Mouse (Mus musculus): ENCODE results near the gene Aco2. TPM values are rescaled to one million over a fixed set of nuclear protein-coding genes. Genes with fewer than 3 reads are reported as not detected.

The Aco2 gene
- polyA plus RNA-seq, 1 experiment from 2014 or later = 288 TPM

DNA sequence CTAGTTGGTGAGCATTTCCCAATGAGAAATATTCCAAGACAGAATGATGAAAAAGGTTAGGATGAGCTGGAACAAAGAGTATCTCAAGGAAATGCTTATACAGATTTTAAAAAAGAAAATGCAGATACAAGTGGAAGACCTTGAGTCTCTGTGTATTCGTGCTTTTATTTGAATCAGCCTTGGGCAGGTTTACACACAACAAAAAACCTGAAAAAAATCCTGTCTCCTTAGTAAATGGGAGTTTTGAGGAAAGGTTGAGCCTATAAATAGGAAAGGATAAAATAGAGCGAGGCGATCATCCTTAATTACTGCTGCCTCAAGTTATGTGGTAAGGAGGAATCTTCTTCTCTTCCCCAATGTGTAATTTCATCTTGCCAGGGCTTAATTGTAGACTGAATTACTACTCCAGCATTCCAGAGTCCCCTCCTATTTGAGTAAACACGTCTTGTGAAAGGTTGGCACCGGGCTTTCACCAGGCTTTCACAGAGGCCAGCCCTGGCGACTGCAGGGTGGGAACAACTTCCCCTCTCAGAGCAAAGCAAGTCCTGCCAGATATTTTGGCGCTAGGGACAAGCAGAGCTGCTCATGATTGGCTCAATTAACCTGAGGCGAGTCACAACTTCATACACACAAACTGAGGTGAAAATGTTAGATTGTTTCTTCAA lies 11.5 kb upstream of the Aco2 start:
- H3K27me3 ChIP-seq (replicated peaks; ENCODE audit: control insufficient read depth, insufficient read depth, low read length) = no peaks in the 10 kb centered on the region
- peaks cover 3% of the 10 kb centered on the region; the same call in 1 of the 2 replicates for H3K4me1 ChIP-seq (ENCODE audit: control insufficient read depth, insufficient read depth, low read length)
- no peak overlapping the region for H3K4me3 ChIP-seq (ENCODE audit: low read length)
- no peaks in the 10 kb centered on the region for H3K9me3 ChIP-seq (ENCODE audit: control insufficient read depth, low read length)
- H3K27ac ChIP-seq (ENCODE audit: low read length) = peak overlapping the region; percentile 60
- H3K36me3 ChIP-seq (ENCODE audit: control insufficient read depth, insufficient read depth, low read length) = peaks cover 3% of the 10 kb centered on the region
- no peak for ATAC-seq
- H3K4me2 ChIP-seq (ENCODE audit: low read depth, low read length) = 0 out of 2 replicates have a peak overlapping the region, but pooled peaks have one; percentile 14
- 35% methylated on average over 8 of the region's 8 CpGs for WGBS
- 0 out of 2 replicates have a peak overlapping the region, but pooled peaks have one; percentile 11 for H3K9ac ChIP-seq (ENCODE audit: low read depth, low read length)

- Histone ChIP-seq H3K9ac (ENCODE audit: low read depth, low read length) (no peak overlapping the region), H3K4me3 (ENCODE audit: low read length) (no peak overlapping the region), H3K27me3 (replicated peaks; ENCODE audit: control insufficient read depth, insufficient read depth, low read length) (no peaks in the 10 kb centered on the region), H3K36me3 (ENCODE audit: control insufficient read depth, insufficient read depth, low read length) (peaks cover 11% of the 10 kb centered on the region), H3K9me3 (ENCODE audit: control insufficient read depth, low read length) (no peaks in the 10 kb centered on the region), H3K27ac (ENCODE audit: low read length) (no peak overlapping the region), H3K4me1 (ENCODE audit: control insufficient read depth, insufficient read depth, low read length) (no peaks in the 10 kb centered on the region), H3K4me2 (ENCODE audit: low read depth, low read length) (no peak overlapping the region)
- WGBS = 92% methylated on average over 7 of the region's 7 CpGs
- ATAC-seq = no peak
Observed at GRCm38 (mm10) chr15:81864238-81864637, 7.9 kb upstream of the Aco2 start.

- H3K27me3 ChIP-seq (replicated peaks; ENCODE audit: control insufficient read depth, insufficient read depth, low read length) = no peaks in the 10 kb centered on the region
- H3K27ac ChIP-seq (ENCODE audit: low read length) = no peak overlapping the region
- H3K9ac ChIP-seq (ENCODE audit: low read depth, low read length) = no peak overlapping the region
- H3K4me1 ChIP-seq (ENCODE audit: control insufficient read depth, insufficient read depth, low read length) = peaks cover 8% of the 10 kb centered on the region; the same call in 1 of the 2 replicates
- H3K4me3 ChIP-seq (ENCODE audit: low read length) = no peak overlapping the region
- no peaks in the 10 kb centered on the region for H3K9me3 ChIP-seq (ENCODE audit: control insufficient read depth, low read length)
- WGBS = 95% methylated on average over 5 of the region's 5 CpGs
- peaks cover 11% of the 10 kb centered on the region; the same call in 1 of the 2 replicates for H3K36me3 ChIP-seq (ENCODE audit: control insufficient read depth, insufficient read depth, low read length)
- no peak overlapping the region for H3K4me2 ChIP-seq (ENCODE audit: low read depth, low read length)
- ATAC-seq = no peak
Observed at GRCm38 (mm10) chr15:81869985-81870384, 2.1 kb upstream of the Aco2 start.

- Histone ChIP-seq H3K9ac (ENCODE audit: low read depth, low read length) (peak within 1 kb of the TSS; percentile 89), H3K4me3 (ENCODE audit: low read length) (peak within 1 kb of the TSS; percentile 83), H3K4me2 (ENCODE audit: low read depth, low read length) (peak within 1 kb of the TSS; percentile 82), H3K36me3 (ENCODE audit: control insufficient read depth, insufficient read depth, low read length) (peaks cover 8% of the 10 kb centered on the region; the same call in 1 of the 2 replicates), H3K9me3 (ENCODE audit: control insufficient read depth, low read length) (no peaks in the 10 kb centered on the region), H3K4me1 (ENCODE audit: control insufficient read depth, insufficient read depth, low read length) (peaks cover 8% of the 10 kb centered on the region; the same call in 1 of the 2 replicates), H3K27me3 (replicated peaks; ENCODE audit: control insufficient read depth, insufficient read depth, low read length) (no peaks in the 10 kb centered on the region), H3K27ac (ENCODE audit: low read length) (peak within 1 kb of the TSS; percentile 99)
- ATAC-seq = peak; percentile 92
- WGBS = under 1% methylated on average over 30 of the region's 30 CpGs
Observed at GRCm38 (mm10) chr15:81871604-81872261, 376 bp upstream of the Aco2 start, which contains the start of gene Phf5a. TSS of gene Phf5a (minus strand) at chr15:81871911.

- ATAC-seq = no peak
- Histone ChIP-seq H3K9me3 (ENCODE audit: control insufficient read depth, low read length) (no peaks in the 10 kb centered on the region), H3K4me3 (ENCODE audit: low read length) (no peak overlapping the region), H3K4me2 (ENCODE audit: low read depth, low read length) (no peak overlapping the region), H3K9ac (ENCODE audit: low read depth, low read length) (no peak overlapping the region), H3K27me3 (replicated peaks; ENCODE audit: control insufficient read depth, insufficient read depth, low read length) (no peaks in the 10 kb centered on the region), H3K4me1 (ENCODE audit: control insufficient read depth, insufficient read depth, low read length) (peaks cover 7% of the 10 kb centered on the region; the same call in 1 of the 2 replicates), H3K36me3 (ENCODE audit: control insufficient read depth, insufficient read depth, low read length) (0 out of 2 replicates have a peak, but pooled peaks cover 5% of the 10 kb centered on the region), H3K27ac (ENCODE audit: low read length) (no peak overlapping the region)
- 73% methylated on average over 5 of the region's 5 CpGs for WGBS
Observed at GRCm38 (mm10) chr15:81879531-81880401, 7.7 kb downstream of the Aco2 start.

- Histone ChIP-seq H3K4me2 (ENCODE audit: low read depth, low read length) (no peak overlapping the region), H3K27ac (ENCODE audit: low read length) (0 out of 2 replicates have a peak overlapping the region, but pooled peaks have one; percentile 3), H3K9ac (ENCODE audit: low read depth, low read length) (no peak overlapping the region), H3K4me1 (ENCODE audit: control insufficient read depth, insufficient read depth, low read length) (peaks cover 7% of the 10 kb centered on the region; the same call in 1 of the 2 replicates), H3K4me3 (ENCODE audit: low read length) (no peak overlapping the region), H3K9me3 (ENCODE audit: control insufficient read depth, low read length) (no peaks in the 10 kb centered on the region), H3K27me3 (replicated peaks; ENCODE audit: control insufficient read depth, insufficient read depth, low read length) (no peaks in the 10 kb centered on the region), H3K36me3 (ENCODE audit: control insufficient read depth, insufficient read depth, low read length) (0 out of 2 replicates have a peak, but pooled peaks cover 5% of the 10 kb centered on the region)
- ATAC-seq = no peak; the same call in 1 of the 2 replicates
- 76% methylated on average over 3 of the region's 3 CpGs for WGBS
Observed at GRCm38 (mm10) chr15:81882348-81882747, 10.2 kb downstream of the Aco2 start.

DNA sequence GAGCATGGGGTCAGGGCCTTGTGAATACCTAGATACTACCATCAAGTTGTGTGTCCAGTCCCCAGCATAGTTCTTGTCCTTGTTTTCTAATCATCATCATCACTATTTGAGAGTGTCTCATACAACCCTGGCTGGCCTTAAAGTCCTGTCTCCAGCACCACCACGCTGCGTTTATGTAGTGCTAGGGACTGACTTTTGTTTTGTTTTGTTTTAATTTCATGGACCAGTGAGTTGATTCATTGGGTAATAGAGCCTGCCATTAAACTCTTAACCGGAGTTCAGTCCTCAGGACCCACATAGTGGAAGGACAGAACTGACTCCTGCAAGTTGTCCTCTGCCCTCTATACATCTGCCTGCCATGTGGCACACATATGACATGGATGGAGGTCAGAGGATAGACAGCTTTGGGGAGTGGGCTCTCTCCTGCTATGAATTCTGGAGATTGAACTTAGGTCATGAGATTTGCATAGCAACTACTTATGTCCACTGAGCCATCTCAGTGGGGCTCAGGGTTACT lies 13.4 kb downstream of the Aco2 start:
- Histone ChIP-seq H3K27ac (ENCODE audit: low read length) (no peak overlapping the region), H3K27me3 (replicated peaks; ENCODE audit: control insufficient read depth, insufficient read depth, low read length) (no peaks in the 10 kb centered on the region), H3K9me3 (ENCODE audit: control insufficient read depth, low read length) (no peaks in the 10 kb centered on the region), H3K4me1 (ENCODE audit: control insufficient read depth, insufficient read depth, low read length) (no peaks in the 10 kb centered on the region), H3K4me3 (ENCODE audit: low read length) (no peak overlapping the region), H3K4me2 (ENCODE audit: low read depth, low read length) (no peak overlapping the region), H3K36me3 (ENCODE audit: control insufficient read depth, insufficient read depth, low read length) (0 out of 2 replicates have a peak, but pooled peaks cover 7% of the 10 kb centered on the region), H3K9ac (ENCODE audit: low read depth, low read length) (no peak overlapping the region)
- 95% methylated on average over 3 of the region's 3 CpGs for WGBS
- no peak for ATAC-seq

GRCm38 (mm10) chr15:81886795-81887550 lies 14.9 kb downstream of the Aco2 start:
- H3K36me3 ChIP-seq (ENCODE audit: control insufficient read depth, insufficient read depth, low read length) = 0 out of 2 replicates have a peak, but pooled peaks cover 17% of the 10 kb centered on the region
- 93% methylated on average over 6 of the region's 6 CpGs for WGBS
- no peak overlapping the region for H3K4me3 ChIP-seq (ENCODE audit: low read length)

More at GRCm38 (mm10) chr15:81886795-81887550, 14.9 kb downstream of the Aco2 start:
- no peak for ATAC-seq
- H3K4me2 ChIP-seq (ENCODE audit: low read depth, low read length) = no peak overlapping the region
- H3K9ac ChIP-seq (ENCODE audit: low read depth, low read length) = no peak overlapping the region
- no peak overlapping the region for H3K27ac ChIP-seq (ENCODE audit: low read length)
- H3K27me3 ChIP-seq (replicated peaks; ENCODE audit: control insufficient read depth, insufficient read depth, low read length) = no peaks in the 10 kb centered on the region
- no peaks in the 10 kb centered on the region for H3K4me1 ChIP-seq (ENCODE audit: control insufficient read depth, insufficient read depth, low read length)
- H3K9me3 ChIP-seq (ENCODE audit: control insufficient read depth, low read length) = no peaks in the 10 kb centered on the region

Data from intestine, embryonic 16.5 days (tissue).